Comparison of ENCODE assay signal across 11 mouse cellular contexts in genomic region chr7:58743362-58744320, GRCm38 (mm10).
DNase-seq lines count a peak whose midpoint lies in the region; ATAC-seq and TF ChIP-seq lines count a peak whose summit lies in the region.
"Had no signal": no experiment of that assay in that cellular context is flagged by ENCODE, and none has a peak within 500 bp of the region (broad histone marks: within the 10 kb centered on the region; RNA-seq: fewer than 3 reads in every experiment).

No protein-coding gene starts in this region.

- peak; percentile 68 for TF ChIP-seq CTCF in left cerebral cortex, adult 2 months (IDR thresholded peaks at IDR 0.05)

- DNase-seq in gastrocnemius, adult 18-20 months (ENCODE audit: low spot score) = peak; percentile 37
- DNase-seq in gastrocnemius, adult 8-10 months (ENCODE audit: low spot score in 2 of 2) = no peak
- DNase-seq in left cerebral cortex, adult 2 months (ENCODE audit: extremely low spot score in 1 of 2, low spot score in 2 of 2) = no peak
- DNase-seq in left cerebral cortex, adult 11 months (ENCODE audit: low spot score) = no peak
- peak; percentile 76 for DNase-seq in NIH3T3 (ENCODE audit: low read depth)
- DNase-seq in spleen, postnatal 36 days (ENCODE audit: low spot score in 2 of 2) = no peak
- DNase-seq in cerebellum, postnatal 4 days (ENCODE audit: low spot score in 2 of 2) = no peak
- DNase-seq: right cerebral cortex, postnatal 14 days had no signal

- intact Hi-C loops in left cerebral cortex, adult 2 months (cut with DNase I) = loop anchor here (5.0 to 10.0 kb wide), 2 partner anchors 156 to 1229 kb away; partner anchors contain the start of gene Gabra5

- ATAC-seq in hematopoietic stem cell, adult 5-6 weeks (replicated peaks in 1 of 2; ENCODE audit: insufficient read depth in 1 of 2, low FRiP score in 2 of 2, low TSS enrichment in 1 of 2, low read depth in 1 of 2, poor library complexity in 2 of 2, severe bottlenecking in 2 of 2) = peak; percentile 6 to 46; a peak in 1 of 4 replicates

- no peak overlapping the region for H3K27ac ChIP-seq in left cerebral cortex, adult 2 months
- H3K27ac ChIP-seq: embryonic facial prominence, embryonic 15.5 days; limb, embryonic 15.5 days had no signal

- H3K4me3 ChIP-seq in left cerebral cortex, adult 2 months = no peak overlapping the region
- H3K4me3 ChIP-seq: embryonic facial prominence, embryonic 15.5 days; limb, embryonic 15.5 days had no signal

Comparison
In these comparisons a context has a peak if more than half of its experiments do, and no peak if none do; other contexts are left out.
1. DNase-seq: peak in gastrocnemius, adult 18-20 months (single experiment) and NIH3T3 (single experiment); none in gastrocnemius, adult 8-10 months (0 of 2), left cerebral cortex, adult 2 months (0 of 2), left cerebral cortex, adult 11 months (single experiment), spleen, postnatal 36 days (0 of 2) and cerebellum, postnatal 4 days (0 of 2).